Mouse (Mus musculus): ENCODE results near the gene Pnkd.

DNA sequence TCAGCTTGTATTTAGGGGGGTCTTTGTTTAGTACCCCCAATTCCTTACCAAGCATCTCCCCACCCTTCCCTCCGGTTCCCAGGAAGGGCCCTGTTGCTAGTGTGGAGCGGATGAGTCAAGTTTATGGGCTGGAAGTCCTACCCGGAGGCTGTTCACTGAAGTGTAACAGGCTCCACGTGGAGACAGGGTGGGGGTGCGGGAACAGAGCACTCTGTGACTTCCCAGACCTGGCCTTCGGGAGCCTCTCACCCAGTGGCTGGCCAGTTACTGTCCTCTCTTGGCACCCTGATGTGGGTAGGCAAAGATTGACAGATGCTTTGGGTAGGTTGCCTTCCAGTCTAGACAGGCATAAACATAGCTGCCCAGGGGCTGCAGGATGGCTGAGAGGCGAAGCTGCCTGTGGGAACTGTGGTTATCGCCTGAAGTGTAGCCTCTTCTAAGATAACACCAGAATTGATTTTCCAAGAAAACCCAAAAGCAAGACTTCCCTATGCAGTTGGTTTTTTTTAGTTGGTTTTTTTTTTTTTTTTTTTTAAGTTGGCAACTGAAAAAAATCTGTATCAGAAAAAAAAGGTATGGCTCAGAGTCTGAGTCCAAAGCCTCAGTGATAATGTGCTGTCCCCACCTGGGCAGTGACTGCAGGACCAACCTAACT is 6.7 kb upstream of the Pnkd start:
- TF ChIP-seq GATA1 (IDR thresholded peaks at IDR 0.05; ENCODE audit: low read length) (no peak), TAL1 (IDR thresholded peaks at IDR 0.05; ENCODE audit: low read length) (no peak)
